Mouse (Mus musculus): ENCODE measurements around the gene Cdc42se1.

The Cdc42se1 gene

GRCm38 (mm10) chr3:95284501-95285281, 56.2 kb downstream of the Cdc42se1 start:
- no peak for DNase-seq (ENCODE audit: low read depth)

GRCm38 (mm10) chr3:95285390-95285789, 56.9 kb downstream of the Cdc42se1 start:
- no peak for DNase-seq (ENCODE audit: low read depth)
